In genomic region chr11:95609924-95610323, GRCm38 (mm10) we compare ENCODE assay signal across 11 mouse cellular contexts. TPM values are rescaled to one million over a fixed set of nuclear protein-coding genes. Genes with fewer than 3 reads are reported as not detected.
DNase-seq lines count a peak whose midpoint lies in the region; ATAC-seq lines count a peak whose summit lies in the region.
"Had no signal": no experiment of that assay in that cellular context is flagged by ENCODE, and none has a peak within 500 bp of the region (broad histone marks: within the 10 kb centered on the region; RNA-seq: fewer than 3 reads in every experiment).

No protein-coding gene starts in this region.

- H3K27ac ChIP-seq in heart, embryonic 14.5 days (replicated peaks in 1 of 2; ENCODE audit: control insufficient read depth in 1 of 2, insufficient read depth in 1 of 2, low read depth in 2 of 2, low read length in 2 of 2): no peak overlapping the region
- H3K27ac ChIP-seq in embryonic facial prominence, embryonic 11.5 days (replicated peaks; ENCODE audit: low read depth, low read length): no peak overlapping the region
- no peak overlapping the region for H3K27ac ChIP-seq in hindbrain, embryonic 14.5 days
- H3K27ac ChIP-seq in midbrain, embryonic 14.5 days (replicated peaks; ENCODE audit: low read depth, low read length): no peak overlapping the region

- 40% methylated on average over 8 of the region's 8 CpGs for WGBS in heart, embryonic 14.5 days
- 47% methylated on average over 8 of the region's 8 CpGs for WGBS in embryonic facial prominence, embryonic 11.5 days
- 61% methylated on average over 8 of the region's 8 CpGs for WGBS in hindbrain, embryonic 14.5 days
- WGBS in midbrain, embryonic 14.5 days: 47% methylated on average over 8 of the region's 8 CpGs

- no peak for ATAC-seq in heart, embryonic 14.5 days (ENCODE audit: insufficient number of reproducible peaks, insufficient read depth, low FRiP score, low read depth)
- ATAC-seq in embryonic facial prominence, embryonic 11.5 days (replicated peaks; ENCODE audit: insufficient number of reproducible peaks, low FRiP score, low TSS enrichment, low read depth): no peak
- ATAC-seq in hindbrain, embryonic 14.5 days (ENCODE audit: low FRiP score): no peak
- no peak for ATAC-seq in midbrain, embryonic 14.5 days (ENCODE audit: low FRiP score, low TSS enrichment)

- H3K9me3 ChIP-seq in heart, embryonic 14.5 days (ENCODE audit: control insufficient read depth, low read length): no peaks in the 10 kb centered on the region
- no peaks in the 10 kb centered on the region for H3K9me3 ChIP-seq in embryonic facial prominence, embryonic 11.5 days (replicated peaks; ENCODE audit: control insufficient read depth, low read length)
- H3K9me3 ChIP-seq in hindbrain, embryonic 14.5 days (ENCODE audit: control insufficient read depth, low read length): no peaks in the 10 kb centered on the region
- H3K9me3 ChIP-seq in midbrain, embryonic 14.5 days (ENCODE audit: control insufficient read depth, low read length): no peaks in the 10 kb centered on the region

- no peak for DNase-seq in heart, adult 18-20 months
- no peak for DNase-seq in embryonic facial prominence, embryonic 11.5 days (ENCODE audit: low spot score)
- no peak for DNase-seq in hindbrain, embryonic 14.5 days (ENCODE audit: low spot score)
- no peak for DNase-seq in midbrain, embryonic 14.5 days
- no peak for DNase-seq in adrenal gland, postnatal 25 days
- no peak for DNase-seq in right cerebral cortex, postnatal 25 days
- DNase-seq in Muller cell, postnatal 12 days (ENCODE audit: inconsistent ontology term): no peak
- DNase-seq: cerebellum, postnatal 14 days; gastrocnemius, postnatal 14 days; thymus, postnatal 4 days had no signal

- peak overlapping the region; percentile 41; the same call in 1 of the 2 replicates for H3K9ac ChIP-seq in heart, embryonic 14.5 days (ENCODE audit: low read length)
- peak overlapping the region; percentile 23; the same call in 1 of the 2 replicates for H3K9ac ChIP-seq in embryonic facial prominence, embryonic 11.5 days (replicated peaks; ENCODE audit: low read length)
- 0 out of 2 replicates have a peak overlapping the region, but pooled peaks have one; percentile 26 for H3K9ac ChIP-seq in hindbrain, embryonic 14.5 days
- no peak overlapping the region; the same call in 1 of the 2 replicates for H3K9ac ChIP-seq in midbrain, embryonic 14.5 days (replicated peaks; ENCODE audit: low read length)

- no peaks in the 10 kb centered on the region for H3K36me3 ChIP-seq in heart, embryonic 14.5 days (ENCODE audit: control insufficient read depth, insufficient read depth, low read length)
- H3K36me3 ChIP-seq in embryonic facial prominence, embryonic 11.5 days (replicated peaks; ENCODE audit: control insufficient read depth, insufficient read depth, low read depth, low read length): no peaks in the 10 kb centered on the region
- H3K36me3 ChIP-seq in hindbrain, embryonic 14.5 days (replicated peaks; ENCODE audit: control insufficient read depth, insufficient read depth): no peaks in the 10 kb centered on the region
- H3K36me3 ChIP-seq in midbrain, embryonic 14.5 days (ENCODE audit: control insufficient read depth, insufficient read depth, low read length): no peaks in the 10 kb centered on the region

- H3K4me1 ChIP-seq in heart, embryonic 14.5 days (ENCODE audit: control insufficient read depth in 2 of 2, insufficient read depth in 2 of 2, low read length in 2 of 2): peaks cover 0 to 3% of the 10 kb centered on the region in 2 experiments; a peak in 2 of 4 replicates
- peaks cover 6% of the 10 kb centered on the region for H3K4me1 ChIP-seq in embryonic facial prominence, embryonic 11.5 days (ENCODE audit: control insufficient read depth, insufficient read depth, low read length)
- H3K4me1 ChIP-seq in hindbrain, embryonic 14.5 days (replicated peaks; ENCODE audit: control insufficient read depth, insufficient read depth, low read length): peaks cover 13% of the 10 kb centered on the region; the same call in 1 of the 2 replicates
- no peaks in the 10 kb centered on the region for H3K4me1 ChIP-seq in midbrain, embryonic 14.5 days (ENCODE audit: control insufficient read depth, insufficient read depth, low read length)

- peaks cover 13% of the 10 kb centered on the region; the same call in 1 of the 2 replicates for H3K27me3 ChIP-seq in heart, embryonic 14.5 days (ENCODE audit: control insufficient read depth, insufficient read depth, low read length)
- H3K27me3 ChIP-seq in embryonic facial prominence, embryonic 11.5 days (ENCODE audit: control insufficient read depth, insufficient read depth, low read length): peaks cover 2% of the 10 kb centered on the region; the same call in 1 of the 2 replicates
- H3K27me3 ChIP-seq in hindbrain, embryonic 14.5 days (ENCODE audit: control insufficient read depth, insufficient read depth, low read length): no peaks in the 10 kb centered on the region
- no peaks in the 10 kb centered on the region for H3K27me3 ChIP-seq in midbrain, embryonic 14.5 days (ENCODE audit: control insufficient read depth, insufficient read depth, low read length)

- H3K4me2 ChIP-seq in heart, embryonic 14.5 days (ENCODE audit: low read length): peak overlapping the region; percentile 62
- H3K4me2 ChIP-seq in embryonic facial prominence, embryonic 11.5 days (ENCODE audit: low read depth, low read length): peak overlapping the region; percentile 0
- H3K4me2 ChIP-seq in hindbrain, embryonic 14.5 days (replicated peaks): peak overlapping the region; percentile 48
- H3K4me2 ChIP-seq in midbrain, embryonic 14.5 days (ENCODE audit: low read length): peak overlapping the region; percentile 50

- H3K4me3 ChIP-seq in heart, embryonic 14.5 days (ENCODE audit: control insufficient read depth in 1 of 2, insufficient read depth in 1 of 2, low read depth in 1 of 2, low read length in 2 of 2): peak overlapping the region; percentile 23 to 32
- no peak overlapping the region for H3K4me3 ChIP-seq in embryonic facial prominence, embryonic 11.5 days (ENCODE audit: low read depth, low read length)
- 0 out of 2 replicates have a peak overlapping the region, but pooled peaks have one; percentile 8 for H3K4me3 ChIP-seq in hindbrain, embryonic 14.5 days (replicated peaks; ENCODE audit: low read length)
- H3K4me3 ChIP-seq in midbrain, embryonic 14.5 days (replicated peaks; ENCODE audit: low read depth, low read length): peak overlapping the region; percentile 17

RNA-seq across cellular contexts. Expression of gene Ngfr, which starts 22.4 kb away (rescaled TPM):
- polyA plus RNA-seq in heart, embryonic 14.5 days (2014; fragmentation: Nextera tagmentation; extraction: Ambion mirVana): 1.2 and 3.0 TPM in 2 replicates
- total RNA-seq in heart, adult 18-20 months (2021): under 1 TPM; 0.37 to 0.64 TPM
- 13.7 and 13.9 TPM in 2 replicates for polyA plus RNA-seq in embryonic facial prominence, embryonic 11.5 days (2014; fragmentation: Nextera tagmentation; extraction: Ambion mirVana)
- polyA plus RNA-seq in hindbrain, embryonic 14.5 days (2014; fragmentation: Nextera tagmentation; extraction: Ambion mirVana): 38.2 and 48.5 TPM in 2 replicates
- polyA plus RNA-seq in midbrain, embryonic 14.5 days (2014; fragmentation: Nextera tagmentation; extraction: Ambion mirVana): 8.4 and 13.7 TPM in 2 replicates
- 1.7 and 3.3 TPM in 2 replicates for total RNA-seq in adrenal gland, postnatal 25 days (2021)

RNA-seq across cellular contexts. Expression of gene Phb, which starts 56.8 kb away (rescaled TPM):
- polyA plus RNA-seq in heart, embryonic 14.5 days (2014; fragmentation: Nextera tagmentation; extraction: Ambion mirVana): 269 and 291 TPM in 2 replicates
- total RNA-seq in heart, adult 18-20 months (2021): 100 to 1,000 TPM; 428 to 436 TPM
- 244 and 253 TPM in 2 replicates for polyA plus RNA-seq in embryonic facial prominence, embryonic 11.5 days (2014; fragmentation: Nextera tagmentation; extraction: Ambion mirVana)
- polyA plus RNA-seq in hindbrain, embryonic 14.5 days (2014; fragmentation: Nextera tagmentation; extraction: Ambion mirVana): 200 and 220 TPM in 2 replicates
- polyA plus RNA-seq in midbrain, embryonic 14.5 days (2014; fragmentation: Nextera tagmentation; extraction: Ambion mirVana): 183 and 207 TPM in 2 replicates
- total RNA-seq in adrenal gland, postnatal 25 days (2021): 225 and 315 TPM in 2 replicates

Comparison
In these comparisons a context has a peak if more than half of its experiments do, and no peak if none do; other contexts are left out.
1. H3K4me2 ChIP-seq: peak in every context shown above with its lines; median percentile 62 in heart, embryonic 14.5 days; 50 in midbrain, embryonic 14.5 days; 48 in hindbrain, embryonic 14.5 days; 0 in embryonic facial prominence, embryonic 11.5 days.